Mouse (Mus musculus) midbrain, embryonic 14.5 days (tissue): ENCODE measurements around the gene Tbc1d5. TPM values are rescaled to one million over a fixed set of nuclear protein-coding genes. Genes with fewer than 3 reads are reported as not detected.

Source experiments
- ATAC-seq: fragments of 200-750 bp; cut with Nextera tagmentation; 2 replicates; pipeline ENCODE4 v1.8.0; 2017; ENCODE audit warnings: moderate number of reproducible peaks, moderate library complexity; ENCODE audit not compliant: low FRiP score, low TSS enrichment
- DNase-seq: peaks from one replicate; pipeline ENCODE4 v3.0.0-alpha.2; 2015
- H3K27ac ChIP-seq: fragments of 300-500 bp; sonication (generic); replicated peaks from 2 replicates; pipeline ENCODE4 v1.5.1; 2014; ENCODE audit warnings: mild to moderate bottlenecking, low read depth, low read length, moderate library complexity
- H3K27me3 ChIP-seq: fragments of 300-500 bp; sonication (generic); 2 replicates; pipeline ENCODE4 v1.6.1; 2014; ENCODE audit warnings: low read length, control low read depth, mixed read lengths; ENCODE audit not compliant: control insufficient read depth, insufficient read depth
- H3K36me3 ChIP-seq: fragments of 300-500 bp; sonication (generic); 2 replicates; pipeline ENCODE4 v1.6.1; 2014; ENCODE audit warnings: low read length, control low read depth; ENCODE audit not compliant: control insufficient read depth, insufficient read depth
- H3K4me1 ChIP-seq: fragments of 300-500 bp; sonication (generic); 2 replicates; pipeline ENCODE4 v1.6.1; 2014; ENCODE audit warnings: mild to moderate bottlenecking, antibody characterized with exemption, low read length, control low read depth; ENCODE audit not compliant: control insufficient read depth, insufficient read depth
- H3K4me2 ChIP-seq: fragments of 300-500 bp; sonication (generic); 2 replicates; pipeline ENCODE4 v1.6.1; 2014; ENCODE audit warnings: mild to moderate bottlenecking, low read length, moderate library complexity
- H3K4me3 ChIP-seq: fragments of 300-500 bp; sonication (generic); replicated peaks from 2 replicates; pipeline ENCODE4 v1.5.1; 2014; ENCODE audit warnings: low read depth, low read length
- H3K9ac ChIP-seq: fragments of 300-500 bp; sonication (generic); replicated peaks from 2 replicates; pipeline ENCODE4 v1.6.1; 2014; ENCODE audit warnings: mild to moderate bottlenecking, low read length, moderate library complexity
- H3K9me3 ChIP-seq: fragments of 300-500 bp; sonication (generic); 2 replicates; pipeline ENCODE4 v1.6.1; 2016; ENCODE audit warnings: low read length, control low read depth, mixed read lengths; ENCODE audit not compliant: control insufficient read depth
- WGBS: fragments of 180-500 bp; shearing (Covaris S2); extraction: QIAGEN DNeasy Blood & Tissue Kit; methylation state at CpG from one replicate; pipeline ENCODE4 v1.1.7; 2014; 5-methylcytosine and 5-hydroxymethylcytosine counted together
- polyA plus RNA-seq: library from polyadenylated mRNA; unstranded; fragments of >200 nt; fragmentation: Nextera tagmentation; extraction: Ambion mirVana; gene quantifications from 2 replicates; pipeline ENCODE4 v1.2.1, GENCODE M21; 2014

Gene Tbc1d5
- polyA plus RNA-seq, 1 experiment from 2014 or later: 8.4 TPM

GRCm38 (mm10) chr17:50814089-50814488 lies 365.1 kb downstream of the Tbc1d5 start:
- Histone ChIP-seq H3K27me3 (no peaks in the 10 kb centered on the region), H3K4me3 (no peak overlapping the region), H3K9ac (no peak overlapping the region), H3K9me3 (no peaks in the 10 kb centered on the region), H3K27ac (no peak overlapping the region), H3K4me2 (no peak overlapping the region), H3K36me3 (no peaks in the 10 kb centered on the region), H3K4me1 (no peaks in the 10 kb centered on the region)
- ATAC-seq (no peak), DNase-seq (peak; percentile 71)
- 54% methylated on average over 1 of the region's 1 CpGs for WGBS

GRCm38 (mm10) chr17:50813580-50813979 lies 365.6 kb downstream of the Tbc1d5 start:
- ATAC-seq: no peak
- Histone ChIP-seq H3K4me2 (no peak overlapping the region), H3K27ac (no peak overlapping the region), H3K4me1 (no peaks in the 10 kb centered on the region), H3K27me3 (no peaks in the 10 kb centered on the region), H3K36me3 (no peaks in the 10 kb centered on the region), H3K9ac (no peak overlapping the region), H3K9me3 (no peaks in the 10 kb centered on the region), H3K4me3 (no peak overlapping the region)
- WGBS: 88% methylated on average over 6 of the region's 6 CpGs
- DNase-seq: no peak

DNA sequence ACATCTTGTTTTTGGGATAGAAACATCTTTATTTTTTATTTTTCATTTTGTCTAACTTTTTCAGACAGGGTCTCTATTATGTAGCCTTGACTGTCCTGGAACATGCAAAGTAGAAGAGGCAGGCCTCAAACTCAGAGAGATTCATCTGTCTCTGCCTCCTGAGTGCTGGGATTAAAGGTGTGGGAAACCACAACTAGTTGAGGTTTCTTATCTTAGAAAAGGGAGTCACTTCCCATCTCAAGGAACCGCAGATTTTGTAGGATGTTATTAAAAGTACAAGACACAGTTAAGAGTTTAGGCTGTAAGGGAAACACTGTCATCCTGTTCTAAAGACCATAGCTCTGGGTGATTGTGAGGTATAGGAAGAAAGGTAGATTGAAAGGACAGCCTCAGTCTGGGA lies 373.5 kb downstream of the Tbc1d5 start:
- no peak for ATAC-seq
- no peaks in the 10 kb centered on the region for H3K36me3 ChIP-seq
- H3K4me1 ChIP-seq: no peaks in the 10 kb centered on the region
- no peaks in the 10 kb centered on the region for H3K27me3 ChIP-seq
- H3K4me3 ChIP-seq: no peak overlapping the region
- 95% methylated on average over 1 of the region's 1 CpGs for WGBS
- no peak overlapping the region for H3K4me2 ChIP-seq
- DNase-seq: no peak
- H3K9me3 ChIP-seq: no peaks in the 10 kb centered on the region
- H3K9ac ChIP-seq: no peak overlapping the region
- H3K27ac ChIP-seq: no peak overlapping the region

- Histone ChIP-seq H3K9ac (no peak overlapping the region), H3K27ac (no peak overlapping the region), H3K9me3 (no peaks in the 10 kb centered on the region), H3K4me2 (no peak overlapping the region), H3K4me1 (no peaks in the 10 kb centered on the region), H3K4me3 (no peak overlapping the region), H3K36me3 (no peaks in the 10 kb centered on the region), H3K27me3 (no peaks in the 10 kb centered on the region)
- WGBS: 48% methylated on average over 6 of the region's 6 CpGs
- ATAC-seq: no peak
- DNase-seq: peak; percentile 18
Measured at GRCm38 (mm10) chr17:50803234-50803633, 375.9 kb downstream of the Tbc1d5 start.

GRCm38 (mm10) chr17:50802380-50802779 lies 376.8 kb downstream of the Tbc1d5 start:
- H3K4me2 ChIP-seq: no peak overlapping the region
- no peaks in the 10 kb centered on the region for H3K4me1 ChIP-seq
- H3K9ac ChIP-seq: no peak overlapping the region
- no peaks in the 10 kb centered on the region for H3K9me3 ChIP-seq
- H3K36me3 ChIP-seq: no peaks in the 10 kb centered on the region
- peak; percentile 12 for DNase-seq
- no peak overlapping the region for H3K27ac ChIP-seq
- H3K4me3 ChIP-seq: no peak overlapping the region
- no peak for ATAC-seq
- H3K27me3 ChIP-seq: no peaks in the 10 kb centered on the region
- 76% methylated on average over 8 of the region's 8 CpGs for WGBS

DNA sequence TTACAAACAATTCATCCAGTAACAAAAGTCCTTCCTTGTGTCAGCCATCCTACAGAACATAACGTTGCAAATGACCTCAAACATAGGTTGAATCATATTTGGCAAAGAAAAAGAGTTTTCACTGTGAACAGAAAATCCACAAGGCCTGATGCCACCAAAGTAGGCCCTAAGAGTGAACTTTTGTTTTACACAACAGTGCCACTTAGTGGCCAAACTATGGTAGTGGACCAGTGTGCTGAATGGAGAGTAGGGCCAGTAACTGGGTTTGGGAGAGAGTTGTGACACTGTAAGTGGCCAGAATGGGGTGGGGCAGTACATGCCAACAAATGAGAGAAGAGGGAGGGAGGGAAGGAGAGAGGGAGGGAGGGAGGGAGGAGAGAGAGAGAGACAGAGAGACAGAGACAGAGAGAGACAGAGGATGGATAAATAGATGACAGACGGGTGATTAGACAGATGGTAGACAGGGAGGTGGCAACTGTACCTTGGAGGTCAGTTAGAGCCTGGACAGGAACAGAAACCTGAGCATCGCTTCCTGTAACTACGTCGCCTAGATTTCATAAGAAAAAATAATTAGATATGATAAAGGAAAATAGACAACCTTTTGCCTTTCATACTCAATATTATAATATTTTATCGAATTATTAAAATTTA lies 383.6 kb downstream of the Tbc1d5 start:
- Histone ChIP-seq H3K4me2 (no peak overlapping the region), H3K4me3 (no peak overlapping the region), H3K9me3 (no peaks in the 10 kb centered on the region), H3K27ac (no peak overlapping the region), H3K9ac (no peak overlapping the region), H3K4me1 (no peaks in the 10 kb centered on the region), H3K27me3 (no peaks in the 10 kb centered on the region), H3K36me3 (no peaks in the 10 kb centered on the region)
- WGBS: 76% methylated on average over 6 of the region's 6 CpGs
- DNase-seq: peak; percentile 90
- ATAC-seq: peak; percentile 81

DNA sequence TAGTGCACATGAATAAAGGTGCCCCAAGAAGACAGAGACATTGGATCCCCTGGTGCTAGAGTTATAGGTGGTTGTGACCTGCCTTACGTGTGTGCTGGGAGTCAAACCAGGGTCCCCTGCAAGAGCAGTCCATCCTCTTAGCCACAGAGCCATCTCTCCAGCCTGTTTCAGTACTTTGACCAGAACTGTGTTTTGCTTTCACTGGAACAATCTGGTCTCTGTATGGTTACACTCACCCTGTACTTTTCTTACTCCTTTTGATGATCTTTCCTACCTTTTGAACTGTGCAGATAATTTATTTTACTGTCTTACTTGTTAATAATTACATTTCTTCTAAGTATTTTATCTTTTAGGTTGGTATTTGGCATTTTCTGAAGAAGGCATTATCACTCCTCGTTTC lies 387.5 kb downstream of the Tbc1d5 start:
- ATAC-seq (no peak), DNase-seq (no peak)
- no peak overlapping the region for H3K4me2 ChIP-seq
- H3K4me3 ChIP-seq: no peak overlapping the region
- H3K36me3 ChIP-seq: no peaks in the 10 kb centered on the region
- no peaks in the 10 kb centered on the region for H3K4me1 ChIP-seq
- no peak overlapping the region for H3K9ac ChIP-seq
- no peaks in the 10 kb centered on the region for H3K27me3 ChIP-seq
- WGBS: 88% methylated on average over 2 of the region's 2 CpGs
- no peaks in the 10 kb centered on the region for H3K9me3 ChIP-seq
- no peak overlapping the region for H3K27ac ChIP-seq

GRCm38 (mm10) chr17:50788835-50789234 lies 390.3 kb downstream of the Tbc1d5 start:
- 92% methylated on average over 4 of the region's 4 CpGs for WGBS
- Histone ChIP-seq H3K36me3 (no peaks in the 10 kb centered on the region), H3K4me2 (no peak overlapping the region), H3K9me3 (no peaks in the 10 kb centered on the region), H3K4me3 (no peak overlapping the region), H3K9ac (no peak overlapping the region), H3K4me1 (no peaks in the 10 kb centered on the region), H3K27me3 (no peaks in the 10 kb centered on the region), H3K27ac (no peak overlapping the region)
- ATAC-seq (no peak), DNase-seq (no peak)

GRCm38 (mm10) chr17:50775247-50775646 lies 403.9 kb downstream of the Tbc1d5 start:
- Histone ChIP-seq H3K27me3 (no peaks in the 10 kb centered on the region), H3K4me3 (no peak overlapping the region), H3K9me3 (no peaks in the 10 kb centered on the region), H3K4me1 (no peaks in the 10 kb centered on the region), H3K27ac (no peak overlapping the region), H3K36me3 (no peaks in the 10 kb centered on the region), H3K9ac (no peak overlapping the region), H3K4me2 (no peak overlapping the region)
- DNase-seq (peak; percentile 23), ATAC-seq (no peak)
- WGBS: 74% methylated on average over 3 of the region's 3 CpGs
